Mouse (Mus musculus): ENCODE data around the gene Wipf1. TPM values are rescaled to one million over a fixed set of nuclear protein-coding genes. Genes with fewer than 3 reads are reported as not detected.
A peak's percentile ranks its signal among the peaks of the same experiment; 100 is the strongest.

Gene Wipf1
- polyA plus RNA-seq, 1 experiment from 2014 or later: 8.2 TPM

GRCm38 (mm10) chr2:73552926-73553325, 23.4 kb upstream of the Wipf1 start:
- no peak overlapping the region for H3K9ac ChIP-seq (ENCODE audit: low read length)

GRCm38 (mm10) chr2:73550725-73551124, 21.2 kb upstream of the Wipf1 start:
- no peaks in the 10 kb centered on the region for H3K27me3 ChIP-seq (ENCODE audit: control insufficient read depth, insufficient read depth, low read length)
- DNase-seq (ENCODE audit: low spot score, missing footprints) (peak; percentile 92), ATAC-seq (ENCODE audit: low FRiP score) (no peak)
- no peaks in the 10 kb centered on the region for H3K36me3 ChIP-seq (ENCODE audit: control insufficient read depth, insufficient read depth, low read length)
- no peak overlapping the region for H3K9ac ChIP-seq (ENCODE audit: low read length)
- no peaks in the 10 kb centered on the region for H3K4me1 ChIP-seq (ENCODE audit: control insufficient read depth, insufficient read depth, low read length)
- WGBS: 27% methylated on average over 6 of the region's 6 CpGs
- H3K4me3 ChIP-seq (ENCODE audit: low read depth, low read length): no peak overlapping the region
- no peak overlapping the region for H3K4me2 ChIP-seq
- H3K27ac ChIP-seq (ENCODE audit: low read depth, low read length): no peak overlapping the region
- no peaks in the 10 kb centered on the region for H3K9me3 ChIP-seq (ENCODE audit: control insufficient read depth, low read length)

More at GRCm38 (mm10) chr2:73552926-73553325, 23.4 kb upstream of the Wipf1 start:
- no peak for ATAC-seq (ENCODE audit: low FRiP score)
- 79% methylated on average over 3 of the region's 3 CpGs for WGBS
- no peak for DNase-seq (ENCODE audit: low spot score, missing footprints)
- H3K36me3 ChIP-seq (ENCODE audit: control insufficient read depth, insufficient read depth, low read length): no peaks in the 10 kb centered on the region
- no peaks in the 10 kb centered on the region for H3K27me3 ChIP-seq (ENCODE audit: control insufficient read depth, insufficient read depth, low read length)
- H3K9me3 ChIP-seq (ENCODE audit: control insufficient read depth, low read length): no peaks in the 10 kb centered on the region
- no peak overlapping the region for H3K4me3 ChIP-seq (ENCODE audit: low read depth, low read length)
- no peak overlapping the region for H3K27ac ChIP-seq (ENCODE audit: low read depth, low read length)
- no peaks in the 10 kb centered on the region for H3K4me1 ChIP-seq (ENCODE audit: control insufficient read depth, insufficient read depth, low read length)
- no peak overlapping the region for H3K4me2 ChIP-seq

GRCm38 (mm10) chr2:73548542-73548941, 19.0 kb upstream of the Wipf1 start:
- 69% methylated on average over 2 of the region's 2 CpGs for WGBS
- H3K4me3 ChIP-seq (ENCODE audit: low read depth, low read length): no peak overlapping the region
- ATAC-seq (ENCODE audit: low FRiP score) (no peak), DNase-seq (ENCODE audit: low spot score, missing footprints) (no peak)
- no peaks in the 10 kb centered on the region for H3K9me3 ChIP-seq (ENCODE audit: control insufficient read depth, low read length)
- no peaks in the 10 kb centered on the region for H3K36me3 ChIP-seq (ENCODE audit: control insufficient read depth, insufficient read depth, low read length)
- H3K4me1 ChIP-seq (ENCODE audit: control insufficient read depth, insufficient read depth, low read length): no peaks in the 10 kb centered on the region
- no peak overlapping the region for H3K27ac ChIP-seq (ENCODE audit: low read depth, low read length)
- no peaks in the 10 kb centered on the region for H3K27me3 ChIP-seq (ENCODE audit: control insufficient read depth, insufficient read depth, low read length)
- H3K4me2 ChIP-seq: no peak overlapping the region
- no peak overlapping the region for H3K9ac ChIP-seq (ENCODE audit: low read length)

- Histone ChIP-seq H3K27ac (ENCODE audit: low read depth, low read length) (no peak overlapping the region), H3K9me3 (ENCODE audit: control insufficient read depth, low read length) (no peaks in the 10 kb centered on the region), H3K9ac (ENCODE audit: low read length) (no peak overlapping the region), H3K36me3 (ENCODE audit: control insufficient read depth, insufficient read depth, low read length) (no peaks in the 10 kb centered on the region), H3K27me3 (ENCODE audit: control insufficient read depth, insufficient read depth, low read length) (no peaks in the 10 kb centered on the region), H3K4me2 (no peak overlapping the region), H3K4me1 (ENCODE audit: control insufficient read depth, insufficient read depth, low read length) (no peaks in the 10 kb centered on the region), H3K4me3 (ENCODE audit: low read depth, low read length) (no peak overlapping the region)
- DNase-seq (ENCODE audit: low spot score, missing footprints) (no peak), ATAC-seq (ENCODE audit: low FRiP score) (no peak)
- 94% methylated on average over 4 of the region's 4 CpGs for WGBS
Observed at GRCm38 (mm10) chr2:73547256-73547655, 17.7 kb upstream of the Wipf1 start.

- Histone ChIP-seq H3K27me3 (ENCODE audit: control insufficient read depth, insufficient read depth, low read length) (no peaks in the 10 kb centered on the region), H3K4me1 (ENCODE audit: control insufficient read depth, insufficient read depth, low read length) (peaks cover under 1% of the 10 kb centered on the region; the same call in 1 of the 2 replicates), H3K36me3 (ENCODE audit: control insufficient read depth, insufficient read depth, low read length) (no peaks in the 10 kb centered on the region), H3K4me2 (no peak overlapping the region), H3K9me3 (ENCODE audit: control insufficient read depth, low read length) (no peaks in the 10 kb centered on the region), H3K27ac (ENCODE audit: low read depth, low read length) (no peak overlapping the region), H3K4me3 (ENCODE audit: low read depth, low read length) (no peak overlapping the region), H3K9ac (ENCODE audit: low read length) (no peak overlapping the region)
- no peak for DNase-seq (ENCODE audit: low spot score, missing footprints)
- 82% methylated on average over 2 of the region's 2 CpGs for WGBS
- ATAC-seq (ENCODE audit: low FRiP score): no peak
Observed at GRCm38 (mm10) chr2:73545556-73545955, 16.0 kb upstream of the Wipf1 start.

- DNase-seq (ENCODE audit: low spot score, missing footprints) (no peak), ATAC-seq (ENCODE audit: low FRiP score) (no peak)
- H3K4me2 ChIP-seq: no peak overlapping the region
- H3K9ac ChIP-seq (ENCODE audit: low read length): peak overlapping the region; percentile 20; the same call in 1 of the 2 replicates
- H3K27ac ChIP-seq (ENCODE audit: low read depth, low read length): no peak overlapping the region
- H3K4me1 ChIP-seq (ENCODE audit: control insufficient read depth, insufficient read depth, low read length): peaks cover 5% of the 10 kb centered on the region; the same call in 1 of the 2 replicates
- H3K27me3 ChIP-seq (ENCODE audit: control insufficient read depth, insufficient read depth, low read length): no peaks in the 10 kb centered on the region
- no peaks in the 10 kb centered on the region for H3K9me3 ChIP-seq (ENCODE audit: control insufficient read depth, low read length)
- 43% methylated on average over 16 of the region's 16 CpGs for WGBS
- H3K4me3 ChIP-seq (ENCODE audit: low read depth, low read length): no peak overlapping the region
- H3K36me3 ChIP-seq (ENCODE audit: control insufficient read depth, insufficient read depth, low read length): no peaks in the 10 kb centered on the region
Observed at GRCm38 (mm10) chr2:73540450-73541162, 11.1 kb upstream of the Wipf1 start.

GRCm38 (mm10) chr2:73539697-73540096, 10.2 kb upstream of the Wipf1 start:
- no peaks in the 10 kb centered on the region for H3K9me3 ChIP-seq (ENCODE audit: control insufficient read depth, low read length)
- no peak overlapping the region for H3K27ac ChIP-seq (ENCODE audit: low read depth, low read length)
- no peak overlapping the region for H3K4me2 ChIP-seq
- H3K4me3 ChIP-seq (ENCODE audit: low read depth, low read length): no peak overlapping the region
- 40% methylated on average over 1 of the region's 1 CpGs for WGBS
- no peak overlapping the region for H3K9ac ChIP-seq (ENCODE audit: low read length)
- H3K36me3 ChIP-seq (ENCODE audit: control insufficient read depth, insufficient read depth, low read length): no peaks in the 10 kb centered on the region
- H3K27me3 ChIP-seq (ENCODE audit: control insufficient read depth, insufficient read depth, low read length): no peaks in the 10 kb centered on the region
- DNase-seq (ENCODE audit: low spot score, missing footprints) (no peak), ATAC-seq (ENCODE audit: low FRiP score) (no peak)
- peaks cover 5% of the 10 kb centered on the region; the same call in 1 of the 2 replicates for H3K4me1 ChIP-seq (ENCODE audit: control insufficient read depth, insufficient read depth, low read length)

GRCm38 (mm10) chr2:73539141-73539540, 9.6 kb upstream of the Wipf1 start:
- H3K4me1 ChIP-seq (ENCODE audit: control insufficient read depth, insufficient read depth, low read length): peaks cover 5% of the 10 kb centered on the region; the same call in 1 of the 2 replicates
- whole genome bisulfite sequencing: 85% methylated on average over 3 of the region's 3 CpGs

GRCm38 (mm10) chr2:73538590-73538989, 9.1 kb upstream of the Wipf1 start:
- WGBS: 83% methylated on average over 13 of the region's 13 CpGs
- Histone ChIP-seq H3K4me2 (no peak overlapping the region), H3K36me3 (ENCODE audit: control insufficient read depth, insufficient read depth, low read length) (no peaks in the 10 kb centered on the region)

More at GRCm38 (mm10) chr2:73539141-73539540, 9.6 kb upstream of the Wipf1 start:
- H3K27ac ChIP-seq (ENCODE audit: low read depth, low read length): no peak overlapping the region
- no peak overlapping the region for H3K4me3 ChIP-seq (ENCODE audit: low read depth, low read length)
- H3K4me2 ChIP-seq: no peak overlapping the region
- no peaks in the 10 kb centered on the region for H3K36me3 ChIP-seq (ENCODE audit: control insufficient read depth, insufficient read depth, low read length)
- H3K9me3 ChIP-seq (ENCODE audit: control insufficient read depth, low read length): no peaks in the 10 kb centered on the region
- ATAC-seq (ENCODE audit: low FRiP score) (no peak), DNase-seq (ENCODE audit: low spot score, missing footprints) (no peak)
- no peaks in the 10 kb centered on the region for H3K27me3 ChIP-seq (ENCODE audit: control insufficient read depth, insufficient read depth, low read length)
- H3K9ac ChIP-seq (ENCODE audit: low read length): no peak overlapping the region

More at GRCm38 (mm10) chr2:73538590-73538989, 9.1 kb upstream of the Wipf1 start:
- Histone ChIP-seq H3K4me3 (ENCODE audit: low read depth, low read length) (no peak overlapping the region), H3K4me1 (ENCODE audit: control insufficient read depth, insufficient read depth, low read length) (peaks cover 5% of the 10 kb centered on the region; the same call in 1 of the 2 replicates), H3K9ac (ENCODE audit: low read length) (no peak overlapping the region), H3K9me3 (ENCODE audit: control insufficient read depth, low read length) (no peaks in the 10 kb centered on the region), H3K27me3 (ENCODE audit: control insufficient read depth, insufficient read depth, low read length) (no peaks in the 10 kb centered on the region), H3K27ac (ENCODE audit: low read depth, low read length) (no peak overlapping the region)
- ATAC-seq (ENCODE audit: low FRiP score) (no peak), DNase-seq (ENCODE audit: low spot score, missing footprints) (no peak)
